Mouse (Mus musculus): ENCODE data around the gene Nmt2.

Gene Nmt2

DNA sequence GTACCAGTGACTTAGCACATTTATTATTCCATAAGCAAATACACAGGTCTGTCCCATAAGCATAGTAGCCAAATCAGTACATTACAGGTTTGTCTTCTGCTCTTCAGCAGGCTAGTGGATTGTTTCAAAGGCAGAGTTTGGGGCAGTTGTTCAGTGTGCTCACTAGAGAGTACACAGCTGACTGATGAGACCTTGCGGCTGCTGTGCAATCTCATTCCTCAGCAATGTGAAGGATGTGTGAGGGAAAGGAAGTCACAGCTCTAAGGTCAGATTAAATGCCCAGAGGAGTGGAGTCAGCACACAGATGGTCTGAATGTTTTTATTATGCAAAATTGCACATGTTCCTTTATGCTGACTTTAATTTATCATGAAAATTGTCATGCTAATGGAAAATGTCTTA is 42.5 kb downstream of the Nmt2 start:
- no peak for DNase-seq (ENCODE audit: low spot score in 2 of 2)

DNA sequence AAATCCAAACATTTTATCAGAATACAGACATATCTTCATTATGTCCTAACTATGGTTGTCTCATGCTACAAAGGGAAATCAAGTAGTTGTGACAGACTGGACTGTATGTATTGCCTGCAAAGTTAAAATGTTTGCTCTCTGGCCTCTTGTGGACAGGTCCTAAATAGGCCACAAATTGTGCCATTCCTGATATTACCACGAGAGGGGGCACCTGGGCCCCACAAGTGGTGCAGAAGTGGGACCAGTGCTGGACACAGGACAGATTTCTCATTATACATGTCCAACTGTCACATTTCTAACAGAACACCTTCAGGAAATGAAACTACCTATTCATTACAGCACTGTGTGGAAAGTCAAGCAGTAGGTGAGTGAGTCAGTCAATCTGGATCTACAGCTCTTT is 43.3 kb downstream of the Nmt2 start:
- DNase-seq (ENCODE audit: low spot score in 2 of 2) = peak; percentile 24 to 66

DNA sequence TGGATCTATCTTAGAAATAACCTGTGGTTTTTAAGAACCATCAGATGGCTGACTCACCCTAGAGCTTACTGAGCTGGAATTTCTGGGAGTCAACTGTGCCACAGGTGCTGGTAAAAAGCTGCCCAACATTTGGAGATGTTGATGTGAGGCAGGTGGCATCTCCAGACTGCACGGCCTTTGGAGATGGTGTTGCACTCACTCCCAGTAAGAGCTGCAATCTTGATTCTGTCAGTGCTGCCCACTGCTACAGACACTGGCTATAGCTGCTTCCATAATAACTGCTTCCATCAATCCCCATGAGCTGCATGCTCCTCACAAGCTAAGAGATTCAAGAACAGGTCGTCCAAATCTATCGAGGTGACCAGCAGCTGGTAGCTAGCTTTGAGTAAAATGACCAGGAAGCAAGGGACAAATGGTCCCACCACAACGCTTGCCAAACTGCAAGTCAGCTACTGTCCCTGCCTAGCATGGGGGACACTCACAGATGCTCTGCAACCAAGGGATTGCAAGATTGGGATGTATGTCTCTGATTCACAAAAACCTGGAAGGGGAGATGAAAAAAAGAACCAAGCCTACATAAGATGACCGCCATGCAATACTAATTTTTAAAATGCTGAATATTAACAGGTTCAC is 47.2 kb downstream of the Nmt2 start:
- DNase-seq (ENCODE audit: low spot score in 2 of 2) = no peak

DNA sequence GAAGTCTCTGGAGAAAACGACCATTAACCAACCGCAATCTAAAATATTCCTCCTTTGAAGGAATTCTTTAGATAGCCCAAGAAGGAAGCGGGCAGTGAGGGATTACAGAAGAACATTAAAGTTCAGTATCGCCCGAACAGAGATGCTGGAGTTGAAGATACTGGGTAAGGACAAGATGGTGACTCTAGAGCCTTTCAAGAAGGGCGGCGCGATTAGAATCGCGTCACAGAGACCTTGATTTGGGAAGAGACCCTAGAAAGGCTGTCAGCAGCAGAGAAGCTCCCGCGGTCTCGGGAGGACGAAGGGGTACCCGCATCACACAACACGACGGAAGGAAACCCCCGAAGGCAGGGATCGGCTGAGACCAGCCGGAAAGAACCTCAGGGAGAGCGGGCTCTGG is 48.0 kb downstream of the Nmt2 start:
- no peak for DNase-seq (ENCODE audit: low spot score in 2 of 2)

DNA sequence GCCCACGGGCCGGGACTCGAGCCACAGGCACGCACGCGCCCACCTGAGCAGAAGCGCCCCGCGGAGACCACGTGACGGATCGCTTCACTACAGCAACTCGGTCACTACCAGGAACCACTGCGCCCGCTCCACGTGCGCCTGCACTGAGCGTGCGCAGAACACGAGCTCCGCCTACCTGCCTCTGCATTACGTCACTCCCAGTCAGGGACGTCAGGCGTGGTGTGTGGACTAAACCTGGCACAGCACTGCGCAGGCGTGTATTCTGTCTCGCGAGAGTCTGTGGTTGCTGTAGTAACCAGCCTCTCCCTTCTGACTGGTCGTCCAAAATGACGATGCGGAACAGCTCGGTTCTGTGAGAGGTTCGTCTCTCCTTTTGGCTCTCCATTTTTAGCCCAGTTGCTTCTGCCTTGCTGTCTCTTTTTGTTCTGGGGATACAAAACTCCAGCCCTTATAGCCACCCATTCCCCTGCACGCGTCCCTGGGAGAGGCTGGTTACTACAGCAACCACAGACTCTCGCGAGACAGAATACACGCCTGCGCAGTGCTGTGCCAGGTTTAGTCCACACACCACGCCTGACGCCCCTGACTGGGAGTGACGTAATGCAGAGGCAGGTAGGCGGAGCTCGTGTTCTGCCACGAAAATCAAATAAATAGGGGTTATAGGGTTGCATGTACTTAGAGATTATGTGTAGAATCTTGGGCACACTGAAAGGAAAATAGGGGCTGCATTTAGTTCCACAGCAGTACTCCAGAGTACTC is 48.7 kb downstream of the Nmt2 start, which contains the start of gene Rpp38:
Gene Rpp38, minus strand, starts transcription at position 160 of the 759 bp plus-strand sequence.
- peak; percentile 96 for DNase-seq (ENCODE audit: low spot score in 2 of 2)

DNA sequence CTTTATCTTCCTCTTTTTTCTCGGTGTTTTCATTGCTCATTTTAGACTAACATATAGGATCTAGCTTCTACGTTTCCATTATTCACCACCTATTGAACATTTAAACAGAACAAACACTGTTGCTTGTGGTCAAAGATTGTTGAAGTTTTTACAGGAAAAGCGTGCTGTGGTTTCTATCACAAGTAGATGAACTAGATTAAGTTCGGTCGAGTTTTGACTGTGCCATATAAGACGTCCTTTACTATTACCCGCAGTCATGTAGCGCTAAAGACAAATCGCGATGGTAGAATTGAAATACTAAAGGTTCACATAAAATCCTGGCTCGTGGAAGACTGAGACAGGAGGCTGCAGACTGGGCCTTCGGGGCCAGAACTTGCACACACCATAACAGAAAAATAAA is 49.7 kb downstream of the Nmt2 start:
- DNase-seq (ENCODE audit: low spot score in 2 of 2) = no peak

DNA sequence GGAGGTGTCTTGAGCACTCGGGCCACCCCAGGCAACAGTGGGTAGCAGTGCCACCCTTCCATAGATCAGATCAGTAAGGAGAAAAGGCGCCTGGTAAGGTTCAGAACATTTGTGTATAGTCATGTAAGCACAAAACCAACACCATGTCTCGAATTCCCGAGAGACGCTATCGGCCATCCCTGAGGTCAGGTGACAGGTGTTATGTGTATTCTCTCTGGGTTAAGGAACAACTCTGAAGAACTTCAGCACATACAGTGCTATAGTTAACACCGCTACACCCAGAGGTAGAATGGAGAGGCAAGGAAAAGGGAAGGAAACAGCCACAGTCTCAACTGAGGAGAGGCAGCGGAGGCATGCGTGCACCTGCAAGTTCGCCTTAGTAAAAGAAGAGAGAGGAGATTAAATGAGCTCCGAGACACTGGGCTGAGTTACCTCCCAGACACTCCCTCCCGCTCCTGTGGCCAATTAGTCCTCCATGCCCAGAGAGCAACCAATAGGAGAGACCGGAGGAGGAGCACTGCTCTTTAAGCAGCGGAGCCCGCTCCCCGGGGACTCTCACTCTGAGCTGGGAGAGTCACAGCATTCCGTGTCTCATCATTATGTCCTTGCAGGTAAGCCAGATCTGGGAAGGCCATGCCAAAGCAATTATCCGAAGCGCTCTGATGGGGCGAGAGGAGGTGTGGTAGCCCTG is 51.7 kb downstream of the Nmt2 start, which contains the start of gene Acbd7:
Gene Acbd7, plus strand, starts transcription at position 558 of the 691 bp plus-strand sequence.
- peak in 1 of 2 experiments; percentile 24 for DNase-seq (ENCODE audit: low spot score in 2 of 2)

DNA sequence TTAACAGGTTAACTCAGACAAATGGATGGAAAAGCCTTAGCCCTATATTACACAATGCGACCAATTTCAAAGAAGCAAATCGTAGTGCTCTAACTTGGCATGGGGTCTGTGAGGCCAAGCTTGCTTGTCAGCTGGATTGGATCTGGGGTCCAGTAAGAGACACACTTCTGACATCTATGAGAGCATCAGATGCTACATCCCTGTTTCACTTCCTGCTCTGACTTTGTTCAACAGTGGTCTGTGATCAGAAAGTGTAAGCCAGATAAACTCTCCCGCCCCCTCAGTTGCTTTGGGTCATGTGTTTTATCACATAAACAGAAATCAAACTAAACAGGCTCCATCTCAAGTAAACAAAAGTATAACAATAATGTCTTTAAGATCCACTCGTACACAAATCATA is 64.4 kb downstream of the Nmt2 start:
- no peak for DNase-seq (ENCODE audit: low spot score in 2 of 2)

DNA sequence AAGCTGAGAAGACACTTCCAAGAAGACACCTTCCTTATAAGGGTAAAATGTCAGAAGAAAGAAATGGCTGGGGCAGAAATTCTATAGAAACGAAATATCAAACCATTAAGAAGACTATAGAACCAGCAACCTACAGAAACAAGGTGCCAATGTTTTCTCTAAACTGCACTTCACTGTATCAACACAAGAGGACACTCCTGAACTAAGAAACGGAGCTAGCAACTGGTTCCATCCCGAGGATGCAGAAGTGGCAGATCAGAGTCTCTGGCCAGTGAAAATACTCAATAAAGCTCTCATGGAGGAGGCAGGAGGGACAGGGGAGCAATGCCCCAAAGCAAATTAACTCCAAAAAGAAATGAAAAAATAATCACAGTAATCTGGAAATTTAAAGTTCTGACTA is 64.9 kb downstream of the Nmt2 start:
- no peak for DNase-seq (ENCODE audit: low spot score in 2 of 2)

DNA sequence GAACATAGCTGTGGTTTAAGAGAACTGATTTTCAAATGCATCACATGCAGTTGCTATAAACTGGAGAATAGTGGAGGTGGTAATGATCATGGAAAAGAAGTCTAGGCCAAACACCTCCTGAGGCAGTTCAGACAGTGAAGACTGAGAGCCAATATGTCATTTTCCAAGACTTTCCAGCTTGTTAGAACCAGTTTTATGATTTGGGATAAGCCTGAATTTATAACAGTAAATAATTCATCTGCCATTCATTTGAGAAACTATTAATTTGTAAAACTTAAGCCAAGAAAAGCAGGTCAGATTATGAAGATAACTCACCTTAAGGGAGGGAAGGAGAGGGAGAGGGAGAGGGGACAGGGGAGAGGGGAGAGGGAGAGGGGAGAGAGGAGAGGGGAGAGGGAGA is 69.1 kb downstream of the Nmt2 start:
- no peak for DNase-seq (ENCODE audit: low spot score in 2 of 2)

DNA sequence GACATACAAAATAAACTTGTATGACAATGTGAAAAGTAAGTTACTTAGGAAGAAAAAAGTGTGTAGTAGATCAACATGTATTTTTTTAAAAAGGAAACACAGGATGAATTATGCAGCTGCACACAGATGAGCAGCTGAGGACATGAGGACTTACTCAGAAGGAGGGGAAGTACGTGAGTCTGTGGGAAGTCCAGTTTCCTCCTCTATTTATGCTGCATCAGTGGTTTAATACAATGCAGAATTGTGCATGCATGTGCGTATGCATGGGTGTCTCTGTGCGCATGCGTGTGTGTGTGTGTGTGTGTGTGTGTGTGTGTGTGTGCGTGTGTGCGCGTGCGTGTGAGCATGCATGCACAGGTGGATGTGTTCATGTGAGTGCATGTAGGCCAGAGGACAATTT is 71.8 kb downstream of the Nmt2 start:
- no peak for DNase-seq (ENCODE audit: low spot score in 2 of 2)

DNA sequence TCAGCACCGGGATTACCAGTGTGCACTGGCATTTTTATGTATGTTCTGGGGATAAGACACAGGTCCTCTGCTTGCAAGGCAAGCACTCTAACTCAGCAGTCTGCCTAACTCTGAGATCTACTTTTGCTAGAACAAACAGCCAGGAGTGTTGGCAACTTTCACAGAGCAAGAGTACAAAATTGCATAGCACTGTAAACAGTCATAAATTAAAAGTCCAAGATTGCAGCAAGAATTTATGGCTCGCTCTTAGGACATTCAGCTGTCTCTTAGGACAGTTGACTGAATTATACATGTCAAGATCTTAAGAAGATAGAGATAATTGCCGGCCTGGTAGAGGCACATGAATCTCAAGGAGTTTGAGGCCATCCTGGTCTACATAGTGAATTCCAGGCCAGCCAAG is 72.3 kb downstream of the Nmt2 start:
- no peak for DNase-seq (ENCODE audit: low spot score in 2 of 2)

DNA sequence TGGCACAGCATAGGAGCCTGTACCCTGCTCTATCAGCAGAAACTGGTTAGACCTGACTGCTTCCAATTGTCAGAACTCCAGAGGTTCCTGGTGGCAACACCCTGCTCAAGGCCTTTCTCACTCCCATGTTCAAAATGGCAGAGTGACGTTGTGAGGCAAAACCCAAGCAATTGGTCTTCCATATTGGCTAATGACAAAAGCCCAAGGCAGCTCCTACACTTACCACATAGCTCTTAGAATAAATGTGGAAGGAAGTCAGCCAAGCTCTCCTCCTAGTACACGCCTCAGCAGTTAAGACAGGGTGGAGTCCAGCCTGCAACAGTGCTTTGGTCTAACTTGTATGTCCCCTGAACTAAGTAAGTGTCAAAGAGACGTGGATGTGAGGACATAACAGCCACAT is 73.9 kb downstream of the Nmt2 start:
- DNase-seq (ENCODE audit: low spot score in 2 of 2) = no peak

DNA sequence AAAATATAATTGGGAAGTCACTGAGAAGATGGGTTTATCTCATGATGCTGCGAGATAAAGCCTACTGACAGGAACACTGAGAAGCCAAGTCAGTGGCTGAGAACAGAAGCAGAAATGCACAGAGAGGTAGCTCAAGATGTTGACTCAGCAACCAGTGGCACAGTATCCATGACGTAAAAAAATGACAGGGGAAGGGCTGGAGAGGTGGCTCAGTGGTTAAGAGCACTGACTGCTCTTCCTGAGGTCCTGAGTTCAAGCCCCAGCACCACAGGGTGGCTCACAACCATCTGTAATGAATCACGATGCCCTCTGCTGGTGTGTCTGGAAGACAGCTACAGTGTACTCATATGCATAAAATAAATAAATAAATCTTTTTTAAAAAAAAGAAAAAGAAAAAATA is 77.1 kb downstream of the Nmt2 start:
- no peak for DNase-seq (ENCODE audit: low spot score in 2 of 2)

DNA sequence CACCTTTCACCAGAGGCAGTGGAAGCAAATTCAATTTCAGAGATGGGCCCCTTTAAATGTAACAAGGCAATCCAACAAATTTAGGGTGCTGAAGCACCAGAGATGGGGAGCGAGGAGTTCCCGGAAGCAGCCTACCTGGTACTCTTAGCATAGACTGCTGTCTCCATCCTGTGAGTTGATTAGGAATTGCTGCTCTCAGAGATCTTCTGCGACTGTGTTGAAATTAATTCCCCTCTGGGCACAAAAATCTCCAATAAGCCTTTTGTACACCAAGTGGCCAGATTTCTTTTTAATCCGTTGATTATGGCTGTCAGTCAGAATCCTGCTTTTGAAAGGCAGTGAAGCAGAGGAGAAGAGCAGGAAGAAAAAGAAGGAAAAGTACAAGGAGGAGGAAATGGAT is 81.1 kb downstream of the Nmt2 start:
- no peak for DNase-seq (ENCODE audit: low spot score in 2 of 2)

Measured in urinary bladder, postnatal 4 days (tissue).